Mouse (Mus musculus) testis, postnatal 14 days (tissue): ENCODE data around the gene Tsc22d1.

Source experiments
- DNase-seq: peaks from one replicate; pipeline ENCODE4 v3.0.0; 2021; ENCODE audit warnings: low spot score

Tsc22d1 gene

DNA sequence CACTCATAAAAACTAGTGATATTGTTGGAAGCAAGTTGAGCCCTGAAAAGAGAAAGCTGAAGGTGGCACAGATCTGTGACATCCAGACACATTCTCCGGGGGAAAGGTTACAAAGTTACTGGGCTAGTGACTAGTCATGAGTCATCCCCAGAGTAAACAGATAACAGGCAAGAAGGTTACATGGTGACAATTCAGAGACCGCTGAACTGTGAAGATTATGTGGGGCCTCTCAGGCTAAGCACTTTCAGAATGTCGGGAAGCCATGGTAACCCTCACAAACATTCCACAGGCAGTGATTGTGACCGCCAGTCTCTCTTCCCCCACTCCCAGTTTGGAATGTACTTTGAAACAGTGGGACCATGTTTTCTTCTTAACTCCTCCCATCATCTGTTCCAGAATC is 105.8 kb downstream of the Tsc22d1 start:
- DNase-seq, result peak; percentile 61

DNA sequence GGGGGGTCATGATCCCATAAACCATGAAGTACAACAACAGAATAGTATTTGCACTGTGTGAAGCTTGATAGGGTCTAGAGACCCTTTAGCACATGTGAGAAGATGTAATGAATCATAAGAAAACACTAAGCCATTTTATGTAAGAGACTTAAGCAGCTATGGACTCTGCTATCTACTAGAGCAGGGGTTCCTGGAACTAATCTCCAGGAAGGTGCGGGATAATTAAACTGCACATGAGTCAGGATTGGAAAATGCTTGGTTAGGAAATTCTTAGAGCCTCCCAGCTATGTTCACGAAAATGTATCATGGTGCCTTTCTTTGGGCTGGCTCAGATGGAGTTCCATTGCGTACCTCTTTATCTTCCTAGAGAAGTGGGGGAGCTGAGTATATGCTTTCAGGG is 106.5 kb downstream of the Tsc22d1 start:
- no peak for DNase-seq

DNA sequence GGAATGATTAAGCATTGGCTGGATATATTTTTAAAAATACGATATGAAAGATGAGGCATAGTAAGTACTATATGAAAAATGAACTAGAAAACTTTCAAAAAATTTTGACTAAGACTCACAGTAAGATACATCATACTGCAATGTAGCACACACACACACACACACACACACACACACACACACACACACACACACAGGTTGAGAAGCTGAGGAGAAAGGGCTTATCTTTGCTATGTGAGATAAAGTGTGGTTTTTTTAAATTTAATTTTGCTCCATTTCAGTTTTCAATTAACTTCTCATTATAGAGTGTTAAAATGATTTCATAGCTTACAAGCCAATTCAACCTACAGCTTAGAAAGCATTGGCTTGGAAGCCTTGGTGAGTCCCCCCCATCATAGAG is 108.6 kb downstream of the Tsc22d1 start:
- no peak for DNase-seq

DNA sequence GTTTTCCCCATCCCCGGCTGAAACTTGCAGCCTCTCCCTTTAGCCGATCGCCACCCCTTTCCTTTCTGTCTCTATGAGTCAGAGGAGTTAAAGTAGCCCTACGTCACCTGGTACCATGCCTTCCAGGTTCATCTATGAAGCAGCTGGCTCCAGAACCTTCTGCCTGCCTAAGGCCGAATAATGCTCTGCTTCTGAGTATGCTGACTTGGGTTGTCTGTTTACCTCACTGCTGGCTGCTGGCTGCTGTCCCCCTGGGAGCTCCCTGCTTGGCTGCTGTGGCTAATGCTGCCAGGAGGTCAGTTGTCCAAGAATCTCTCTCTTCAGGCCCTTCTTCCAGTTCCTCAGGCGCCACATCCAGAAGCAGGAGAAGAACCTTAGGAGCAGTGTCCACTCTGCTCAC is 111.7 kb downstream of the Tsc22d1 start:
- DNase-seq, result no peak

DNA sequence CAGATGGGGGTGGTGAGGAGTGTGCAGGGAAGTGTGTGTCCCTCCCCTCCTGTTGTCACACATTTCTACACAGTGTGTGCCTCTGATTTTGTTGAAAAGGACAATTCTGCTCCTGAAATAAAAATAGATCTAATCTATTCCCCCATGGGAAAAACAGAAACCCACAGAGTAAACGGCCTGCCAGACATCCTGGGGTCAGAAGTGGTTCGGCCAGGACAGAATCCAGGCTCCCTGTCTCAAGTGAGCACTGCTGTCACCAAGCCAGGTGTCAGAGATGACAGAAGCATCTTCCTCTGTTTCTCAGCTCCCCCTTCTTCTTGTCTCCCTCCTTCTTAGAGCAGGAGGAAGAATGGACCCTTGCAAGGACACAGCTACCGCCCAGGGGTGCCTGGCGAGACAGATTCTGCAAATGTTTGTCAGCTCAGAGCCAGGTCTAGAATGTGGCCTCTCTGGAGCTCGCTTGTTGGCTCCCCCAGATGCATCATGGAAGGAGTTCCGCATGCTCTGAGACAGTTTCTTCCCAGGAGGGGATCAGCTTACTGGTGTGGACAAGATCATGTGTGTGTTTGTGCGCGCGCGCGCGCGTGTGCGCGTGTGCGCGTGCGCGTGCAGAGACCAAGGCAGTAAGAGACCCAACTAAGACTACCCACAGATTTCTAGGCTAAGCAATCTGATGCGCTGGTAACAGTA is 112.4 kb downstream of the Tsc22d1 start:
- no peak for DNase-seq

DNA sequence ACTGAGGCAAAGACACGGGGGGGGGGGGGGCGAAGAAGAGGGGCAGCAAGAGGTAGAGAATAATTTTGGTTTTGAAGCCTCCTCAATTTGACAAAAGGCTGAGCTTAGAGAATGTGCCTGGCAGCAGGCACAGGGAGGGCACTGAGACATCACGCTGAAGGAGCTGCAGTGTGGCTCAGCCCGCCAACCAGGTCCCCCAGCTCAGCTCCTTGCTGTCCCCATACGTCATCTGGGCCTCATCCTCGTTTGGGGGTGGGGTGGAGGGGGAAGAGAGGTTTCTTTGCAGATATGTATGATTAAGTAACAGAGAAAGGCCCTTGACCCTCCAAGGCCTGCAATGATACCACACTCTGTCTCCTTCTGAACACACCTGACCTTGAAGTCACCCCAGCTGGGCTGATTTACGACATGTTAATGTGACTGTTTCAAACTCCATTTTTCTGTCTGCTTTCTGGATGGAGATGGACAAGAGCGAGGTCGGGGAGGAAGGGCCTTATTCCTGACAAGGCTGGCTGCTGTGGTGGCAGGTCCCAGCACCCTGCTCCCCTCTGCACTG is 113.1 kb downstream of the Tsc22d1 start:
- no peak for DNase-seq

DNA sequence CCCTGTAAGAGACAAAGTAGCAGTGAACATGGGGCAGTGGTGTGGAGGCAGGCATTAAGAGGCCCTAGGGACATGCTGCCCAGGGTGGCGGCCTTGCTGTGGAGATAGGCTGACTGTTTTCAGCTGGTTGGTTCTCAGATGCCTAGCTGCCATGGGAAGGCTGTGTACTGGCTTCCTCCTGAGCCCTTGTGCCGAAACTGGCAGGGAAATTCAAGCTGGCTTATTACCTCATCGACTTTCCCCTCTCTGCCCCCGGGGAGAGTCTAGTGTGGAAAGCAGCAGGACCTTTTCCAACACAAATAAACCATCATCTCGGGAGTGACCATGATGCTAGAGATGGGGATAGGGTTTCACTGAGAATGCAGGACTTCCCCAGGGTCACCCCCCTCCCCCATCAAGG is 113.9 kb downstream of the Tsc22d1 start:
- peak; percentile 43 for DNase-seq

DNA sequence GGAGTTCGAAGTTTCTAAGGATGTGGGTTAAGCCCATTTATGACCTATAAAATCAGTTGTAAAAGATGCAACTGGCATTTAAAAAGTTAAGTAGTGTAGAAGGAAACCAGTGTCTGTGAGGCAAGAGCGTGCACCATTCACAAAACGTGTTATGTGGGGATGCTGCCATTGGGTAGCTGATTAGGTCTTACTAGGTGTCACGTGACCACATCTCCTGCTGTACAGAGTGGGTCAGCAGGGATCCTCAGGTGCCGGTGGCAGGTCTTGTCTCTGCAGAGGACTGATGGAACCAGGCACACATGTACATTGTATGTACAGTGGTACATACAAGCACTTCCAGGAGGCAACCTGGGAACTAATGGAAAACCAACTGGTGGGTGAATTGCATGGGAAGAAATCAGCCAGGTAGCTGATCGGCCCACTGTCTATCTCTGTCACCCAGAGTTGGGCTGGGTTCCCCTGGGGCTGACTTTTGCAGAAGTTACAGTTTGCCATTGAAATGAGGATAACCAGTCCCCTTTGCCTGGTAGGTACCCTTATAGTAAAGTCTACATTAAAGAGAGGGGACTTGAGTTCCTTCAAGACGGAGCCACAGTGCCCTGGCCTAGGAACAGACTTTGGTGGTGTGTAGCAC is 116.4 kb downstream of the Tsc22d1 start:
- no peak for DNase-seq

DNA sequence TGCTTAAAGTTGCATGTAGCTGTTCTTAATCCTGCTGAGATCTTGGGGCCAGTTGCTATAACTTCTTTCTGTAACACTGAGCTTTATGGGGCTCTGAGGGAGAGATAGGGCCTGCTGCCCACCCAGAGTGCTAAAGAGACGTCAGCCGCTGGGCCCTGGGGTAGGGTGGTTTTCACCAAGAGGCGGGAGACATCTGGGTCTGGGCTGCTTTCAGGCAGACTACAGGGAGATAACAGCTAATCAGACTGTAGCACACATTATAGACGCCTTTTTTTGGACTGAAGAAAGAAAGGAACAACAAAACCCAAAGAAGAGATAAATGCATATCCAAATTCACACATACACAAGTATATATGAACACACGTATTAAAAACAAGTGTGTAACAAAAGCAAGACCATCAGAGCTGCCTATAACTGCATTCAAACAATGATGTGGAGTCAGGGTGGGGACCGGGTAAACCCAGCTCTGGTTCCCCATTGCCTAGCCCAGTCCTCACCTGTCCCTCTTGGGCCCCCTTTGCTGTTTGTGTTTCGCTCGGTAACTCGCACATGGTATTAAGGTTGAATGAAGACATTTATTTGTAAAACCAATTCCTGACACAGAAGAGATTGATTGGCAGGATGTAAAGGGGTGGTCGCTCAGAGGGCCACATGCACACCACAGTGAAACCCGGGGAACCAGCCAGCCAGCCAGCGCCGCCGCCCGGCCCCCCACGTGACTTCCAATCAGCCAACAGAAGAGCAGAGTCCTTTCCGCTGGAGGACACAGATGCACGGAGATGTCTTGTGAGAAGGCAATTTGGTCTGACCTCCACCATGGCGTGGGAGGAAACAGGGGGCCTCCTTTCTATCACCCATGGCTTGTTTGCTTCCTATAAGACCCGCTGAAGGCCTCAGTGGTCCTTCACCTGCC is 117.8 kb downstream of the Tsc22d1 start:
- DNase-seq, result peak; percentile 49

DNA sequence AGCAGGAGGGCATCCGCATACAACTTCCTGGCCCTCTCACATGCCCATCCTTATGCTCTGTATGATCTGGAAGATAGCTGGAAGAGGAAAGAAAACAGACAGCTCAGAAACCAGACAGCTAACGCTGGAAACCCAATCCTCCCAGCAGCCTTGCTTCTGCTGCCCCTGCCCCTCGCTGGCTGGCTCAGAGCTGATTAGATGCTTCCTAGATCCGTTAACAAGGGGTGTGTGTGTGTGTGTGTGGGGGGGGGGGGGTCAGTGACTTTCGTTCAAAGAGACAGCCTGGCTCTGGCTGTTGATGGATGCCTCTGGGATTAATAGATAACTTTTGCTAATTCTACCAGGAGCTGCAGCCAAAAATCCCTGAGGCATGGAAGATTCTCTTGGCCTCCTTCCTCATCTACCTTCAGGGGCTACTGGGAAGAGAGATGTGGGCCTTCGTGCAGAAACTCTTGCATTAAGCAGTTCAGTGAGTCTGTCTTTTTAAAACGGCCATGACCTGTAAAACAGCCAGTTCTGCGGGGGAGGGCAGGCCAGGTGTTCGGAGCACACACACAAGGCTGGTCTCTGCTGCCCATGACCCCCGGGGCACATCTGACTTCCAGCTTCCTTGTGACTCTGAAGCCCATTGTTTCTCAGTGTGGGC is 118.5 kb downstream of the Tsc22d1 start:
- peak; percentile 28 for DNase-seq

DNA sequence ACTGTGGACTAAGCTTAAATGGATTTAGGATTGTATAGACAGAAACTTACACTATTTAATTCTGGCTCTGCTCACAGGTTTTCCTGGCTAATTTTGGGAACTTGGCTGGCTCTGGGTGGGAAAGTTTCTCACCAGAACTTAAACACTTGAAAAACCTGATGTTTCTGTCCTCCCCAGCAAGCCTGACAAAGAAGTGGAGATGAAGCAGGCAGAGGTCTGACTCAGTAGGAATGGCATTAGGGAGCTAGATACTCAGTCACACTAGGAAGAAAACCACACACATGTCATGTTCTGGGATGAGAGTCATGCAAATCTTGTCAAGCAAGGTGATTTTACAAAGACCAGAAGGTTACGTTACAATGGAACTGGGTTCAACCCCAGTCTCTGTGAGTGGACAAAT is 120.3 kb downstream of the Tsc22d1 start:
- no peak for DNase-seq

DNA sequence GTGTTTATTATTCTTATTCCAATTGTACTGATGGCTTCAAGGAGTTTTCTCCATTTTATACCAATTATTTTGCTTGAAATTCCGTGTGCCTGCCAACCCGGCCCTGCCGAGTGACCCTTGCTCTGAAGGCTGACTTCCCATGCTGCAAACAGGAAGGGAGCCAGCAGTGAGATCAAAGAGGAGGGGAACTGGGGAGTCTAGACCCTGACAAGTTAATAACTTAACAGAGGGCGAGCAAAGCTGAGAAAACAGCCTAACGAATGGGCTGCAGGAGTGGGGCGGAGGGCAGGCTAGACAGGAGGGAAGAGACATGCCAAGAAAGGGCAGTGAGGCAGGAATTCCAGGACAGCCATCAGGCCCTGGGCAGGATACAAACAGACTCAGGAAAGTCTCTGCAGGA is 122.2 kb downstream of the Tsc22d1 start:
- DNase-seq, result no peak

DNA sequence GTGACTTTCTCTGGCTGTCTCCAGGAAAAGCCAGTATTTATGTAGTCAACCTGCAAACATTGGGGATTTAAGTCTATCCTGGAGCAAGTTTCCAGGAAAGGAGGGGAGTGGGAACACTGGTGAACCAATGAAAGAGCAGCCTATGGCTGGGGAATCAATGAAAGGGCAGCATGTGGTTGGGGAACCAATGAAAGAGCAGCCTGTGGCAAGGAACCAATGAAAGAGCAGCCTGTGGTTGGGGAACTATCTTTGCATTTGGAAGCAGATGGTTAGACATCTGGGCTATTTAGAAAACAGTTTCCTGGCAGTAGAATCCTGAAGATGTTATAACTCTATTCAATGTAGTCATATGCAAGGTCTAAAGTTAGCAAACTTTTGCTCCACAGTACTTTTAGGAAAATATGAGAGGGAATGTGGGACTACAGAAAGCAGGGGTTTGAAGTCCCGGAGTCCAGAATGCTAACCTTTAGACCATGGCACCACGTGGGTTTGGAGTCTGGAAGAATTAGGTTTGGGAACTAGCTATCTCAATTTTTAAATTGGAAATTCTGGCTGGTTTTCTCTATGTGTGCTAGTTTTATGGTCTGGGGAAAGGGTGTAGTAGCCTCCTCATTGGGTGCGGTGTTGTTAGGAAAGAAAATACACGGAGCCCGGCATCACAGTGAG is 125.4 kb downstream of the Tsc22d1 start:
- DNase-seq, result no peak

DNA sequence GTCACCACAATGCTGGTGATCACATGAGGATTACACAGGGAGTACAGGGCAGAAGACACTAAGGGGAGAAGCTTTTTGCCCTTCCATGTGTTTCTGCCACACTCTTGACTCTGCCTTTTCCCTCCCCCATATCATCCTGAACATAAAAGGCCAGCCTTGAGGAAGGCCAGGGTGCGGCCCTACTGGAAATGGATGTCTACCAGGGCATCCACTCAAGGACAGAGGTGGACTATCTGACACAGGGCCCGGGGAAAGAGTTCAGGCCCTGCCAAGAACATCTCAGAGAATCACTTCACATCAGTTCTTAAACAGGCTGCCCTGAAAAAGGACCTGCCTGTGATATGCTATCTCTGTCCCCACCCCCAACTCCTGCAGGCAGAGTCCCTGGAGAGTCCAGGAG is 126.6 kb downstream of the Tsc22d1 start:
- peak; percentile 43 for DNase-seq

DNA sequence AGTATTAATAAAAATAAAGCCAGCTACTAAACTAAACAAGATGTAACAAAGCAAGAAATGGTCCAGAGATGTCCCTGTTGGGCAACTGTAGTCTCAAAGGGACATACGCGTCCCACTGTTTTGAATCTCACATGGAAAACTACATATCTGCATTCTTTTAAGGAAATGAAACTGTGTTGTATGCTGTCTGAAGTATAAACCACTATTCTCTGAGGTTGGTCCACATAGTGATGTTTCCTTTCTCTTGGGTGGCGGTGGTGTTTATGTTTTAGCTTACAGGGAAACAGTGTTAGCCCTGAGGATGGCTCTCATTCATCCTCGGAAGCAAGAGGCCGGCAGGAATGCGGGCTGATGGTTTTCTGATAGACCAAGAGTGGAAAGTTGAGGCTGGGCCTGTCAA is 129.4 kb downstream of the Tsc22d1 start:
- DNase-seq, result no peak

DNA sequence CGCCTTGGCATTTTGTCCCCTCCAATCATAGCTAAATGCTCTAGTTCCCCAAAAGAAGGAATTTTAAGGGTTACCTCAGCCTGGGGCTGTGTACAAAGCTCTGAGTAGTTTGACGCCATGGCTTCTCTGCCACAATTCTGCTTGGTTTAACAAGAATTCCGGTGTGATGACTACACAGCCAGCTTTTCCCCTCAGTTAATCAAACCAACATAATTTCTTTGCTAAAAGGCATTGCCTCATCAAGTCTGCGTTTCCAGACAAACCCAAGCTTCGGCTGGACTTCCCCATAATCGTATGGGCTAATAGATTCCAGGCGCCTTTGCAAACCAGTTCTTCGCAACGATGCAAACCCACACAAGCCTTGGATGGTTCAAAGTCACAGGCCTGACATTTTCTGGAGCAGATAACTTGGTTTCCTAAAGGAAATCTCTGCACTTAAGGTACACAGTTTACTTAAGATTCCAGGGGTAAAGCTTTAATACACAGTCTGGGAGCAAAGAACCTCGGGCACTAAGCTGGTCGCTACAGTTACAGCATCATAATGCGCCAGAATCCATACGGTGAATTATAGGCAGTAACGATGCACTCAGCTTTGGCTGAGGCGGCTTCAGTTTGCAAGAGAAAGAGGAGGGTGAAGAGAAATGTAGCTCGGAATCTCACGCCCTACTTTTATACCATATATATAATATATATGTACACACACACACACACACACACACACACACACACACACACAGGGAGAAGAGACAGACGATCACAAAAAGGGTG is 140.7 kb downstream of the Tsc22d1 start:
- DNase-seq, result no peak

DNA sequence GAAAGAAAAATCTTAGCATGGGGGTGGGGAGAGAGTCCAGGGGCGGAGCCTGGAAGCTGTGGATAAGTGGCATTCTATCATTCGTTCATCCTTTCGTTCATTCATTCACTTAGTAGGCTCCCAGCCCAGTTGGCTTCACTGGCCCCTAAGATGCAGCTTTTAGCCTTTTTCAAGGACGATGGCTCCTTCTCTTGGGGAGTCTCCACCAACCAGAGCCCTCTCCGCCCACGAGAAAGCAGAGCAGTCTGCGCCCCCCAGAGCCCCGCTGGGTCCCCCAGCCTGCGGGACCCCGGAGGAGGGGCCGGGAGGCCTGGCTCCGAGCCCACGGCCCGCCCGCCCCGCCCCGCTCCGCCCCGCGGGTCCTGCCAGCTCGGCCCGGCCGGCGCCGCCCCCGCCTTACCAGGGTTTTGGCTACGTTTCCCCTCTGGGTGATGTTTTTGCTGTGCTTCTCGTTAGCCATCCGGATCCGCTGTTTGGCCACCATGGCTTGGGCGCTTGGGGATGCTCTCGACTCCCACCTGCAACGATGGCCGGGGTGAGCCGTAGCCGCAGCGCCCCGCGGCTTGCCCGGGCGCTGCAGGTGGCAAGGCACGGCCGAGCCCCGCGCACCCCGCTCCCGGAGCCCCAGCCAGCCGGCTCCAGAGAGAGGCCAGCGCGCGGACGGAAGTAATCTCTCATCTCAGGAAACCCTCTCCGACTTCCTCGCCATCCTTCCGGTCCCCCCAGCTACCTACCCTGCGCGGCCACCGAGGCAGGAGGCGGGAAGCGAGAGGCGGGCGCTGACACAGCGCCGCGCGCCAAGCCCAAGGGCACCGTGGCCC is 141.5 kb downstream of the Tsc22d1 start:
- peak; percentile 58 for DNase-seq

DNA sequence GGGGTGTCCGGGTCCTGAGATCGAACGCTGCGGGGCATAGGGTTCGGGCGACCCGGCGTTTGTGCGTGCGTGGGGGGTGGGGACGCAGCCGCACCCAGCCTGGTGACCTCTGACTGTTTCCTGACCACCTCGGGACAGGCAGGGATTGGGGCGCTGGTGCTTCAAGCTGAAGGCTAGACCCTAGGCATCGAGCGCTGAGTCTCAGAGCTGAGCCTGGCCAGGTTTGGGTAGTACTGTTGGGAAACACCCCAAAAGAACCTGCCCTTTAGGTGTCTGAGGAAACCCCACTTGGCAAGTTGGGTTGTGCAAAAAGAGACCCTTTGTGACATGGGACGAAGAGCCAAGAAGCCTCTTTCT is 142.1 kb downstream of the Tsc22d1 start, which contains the start of gene Serp2:
Gene Serp2, minus strand, starts transcription at position 38 of the 357 bp plus-strand sequence.
- DNase-seq, result no peak
